Mouse (Mus musculus) embryo, embryonic 9.5 days (tissue): ENCODE data around the gene Phlda3.

Experiments
- DNase-seq: peaks from one replicate; pipeline ENCODE4 v3.0.0-alpha.2; 2017; ENCODE audit errors: extremely low spot score

Gene Phlda3

GRCm38 (mm10) chr1:135793370-135794215, 27.7 kb downstream of the Phlda3 start:
- DNase-seq: peak; percentile 37

- DNase-seq: peak; percentile 36
These were observed 28.6 kb downstream of the Phlda3 start for GRCm38 (mm10) chr1:135794216-135795134.

- DNase-seq: no peak
These were observed 32.6 kb downstream of the Phlda3 start for GRCm38 (mm10) chr1:135798492-135798891.

- DNase-seq: no peak
These were observed 33.2 kb downstream of the Phlda3 start for GRCm38 (mm10) chr1:135799109-135799627.

- DNase-seq: peak; percentile 44
These were observed 34.5 kb downstream of the Phlda3 start for GRCm38 (mm10) chr1:135800192-135800950.

- DNase-seq: no peak
These were observed 41.6 kb downstream of the Phlda3 start for GRCm38 (mm10) chr1:135807546-135807945.

GRCm38 (mm10) chr1:135810180-135810579, 44.3 kb downstream of the Phlda3 start:
- DNase-seq: no peak

- peak; percentile 82 for DNase-seq
These were observed 45.2 kb downstream of the Phlda3 start for GRCm38 (mm10) chr1:135811016-135811646.

- no peak for DNase-seq
These were observed 46.3 kb downstream of the Phlda3 start for GRCm38 (mm10) chr1:135812205-135812604.

- DNase-seq: no peak
These were observed 46.7 kb downstream of the Phlda3 start for GRCm38 (mm10) chr1:135812618-135813017.

- no peak for DNase-seq
These were observed 47.2 kb downstream of the Phlda3 start for GRCm38 (mm10) chr1:135813071-135813470.

GRCm38 (mm10) chr1:135813687-135814395, 47.9 kb downstream of the Phlda3 start:
- DNase-seq: no peak

GRCm38 (mm10) chr1:135814531-135814930, 48.6 kb downstream of the Phlda3 start:
- DNase-seq: no peak

- DNase-seq: no peak
These were observed 51.7 kb downstream of the Phlda3 start for GRCm38 (mm10) chr1:135817595-135817994.

GRCm38 (mm10) chr1:135818481-135819086, 52.7 kb downstream of the Phlda3 start, which contains the start of gene Lad1:
Gene Lad1 (plus strand): TSS chr1:135818598.
- DNase-seq: peak; percentile 53
